Mouse (Mus musculus) olfactory bulb, adult 2 months (tissue): ENCODE data around the gene Mypop. TPM values are rescaled to one million over a fixed set of nuclear protein-coding genes. Genes with fewer than 3 reads are reported as not detected.
A peak's percentile ranks its signal among the peaks of the same experiment; 100 is the strongest.

Source experiments
- H3K27ac ChIP-seq: fragments of 200-500 bp; 2 replicates; pipeline ENCODE4 v1.5.1; 2012; ENCODE audit warnings: low read depth, low read length; ENCODE audit not compliant: insufficient read depth
- H3K4me1 ChIP-seq: fragments of 200-500 bp; 2 replicates; pipeline ENCODE4 v1.6.1; 2012; ENCODE audit warnings: low read length; ENCODE audit not compliant: control insufficient read depth, insufficient read depth
- H3K4me3 ChIP-seq: fragments of 200-500 bp; 2 replicates; pipeline ENCODE4 v1.5.1; 2012; ENCODE audit warnings: mild to moderate bottlenecking, low read depth, low read length, moderate library complexity; ENCODE audit not compliant: insufficient read depth
- CTCF ChIP-seq: fragments of 200-500 bp; IDR thresholded peaks from 2 replicates; pipeline ENCODE4 v1.5.1; 2012; ENCODE audit warnings: low read depth, mild to moderate bottlenecking, low read length, moderate library complexity; ENCODE audit not compliant: insufficient read depth
- POLR2A ChIP-seq: fragments of 200-500 bp; IDR thresholded peaks from 2 replicates; pipeline ENCODE4 v1.6.1; 2012; ENCODE audit warnings: mild to moderate bottlenecking, low read depth, low read length, moderate library complexity; ENCODE audit not compliant: insufficient read depth
- WGBS: fragments of 180-500 bp; shearing (Covaris S2); methylation state at CpG from one replicate; pipeline ENCODE4 v1.1.7; 2018; 5-methylcytosine and 5-hydroxymethylcytosine counted together
- polyA plus RNA-seq: library from polyadenylated mRNA; stranded (reverse); fragments of >200 nt; gene quantifications from 2 replicates; pipeline ENCODE4 v1.2.4, GENCODE M21; 2012; ENCODE audit warnings: low replicate concordance; ENCODE audit not compliant: missing spikeins, insufficient read depth, insufficient read length

The Mypop gene
- polyA plus RNA-seq, 1 experiment: not detected

- Histone ChIP-seq H3K4me1 (peaks cover 19% of the 10 kb centered on the region), H3K4me3 (no peak overlapping the region), H3K27ac (no peak overlapping the region)
- 88% methylated on average over 11 of the region's 11 CpGs for WGBS
- TF ChIP-seq CTCF: no peak
Observed at GRCm38 (mm10) chr7:19046286-19047069, 55.4 kb downstream of the Mypop start.

- WGBS: 86% methylated on average over 14 of the region's 14 CpGs
- TF ChIP-seq CTCF (no peak), POLR2A (no peak)
- no peak overlapping the region for H3K27ac ChIP-seq
- H3K4me1 ChIP-seq: peaks cover 34% of the 10 kb centered on the region
- no peak overlapping the region for H3K4me3 ChIP-seq
Observed at GRCm38 (mm10) chr7:19048006-19048527, 57.0 kb downstream of the Mypop start.

GRCm38 (mm10) chr7:19049252-19049651, 58.2 kb downstream of the Mypop start:
- TF ChIP-seq POLR2A (no peak), CTCF (no peak)
- H3K4me1 ChIP-seq: peaks cover 45% of the 10 kb centered on the region
- 88% methylated on average over 5 of the region's 5 CpGs for WGBS
- H3K4me3 ChIP-seq: no peak overlapping the region
- no peak overlapping the region for H3K27ac ChIP-seq

- TF ChIP-seq CTCF (no peak), POLR2A (no peak)
- Histone ChIP-seq H3K4me3 (no peak overlapping the region), H3K4me1 (peaks cover 55% of the 10 kb centered on the region), H3K27ac (peak overlapping the region; percentile 93)
- WGBS: 43% methylated on average over 8 of the region's 8 CpGs
Observed at GRCm38 (mm10) chr7:19050172-19050571, 59.1 kb downstream of the Mypop start.

- Histone ChIP-seq H3K4me1 (peaks cover 58% of the 10 kb centered on the region), H3K4me3 (no peak overlapping the region), H3K27ac (peak overlapping the region; percentile 93)
- no peak for TF ChIP-seq CTCF
- TF ChIP-seq POLR2A: no peak
- 81% methylated on average over 4 of the region's 4 CpGs for WGBS
Observed at GRCm38 (mm10) chr7:19051161-19051560, 60.1 kb downstream of the Mypop start.

Other genes starting within 250 kb of the Mypop start
- gene Psg19, start 192.7 kb upstream of the Mypop start, polyA plus RNA-seq: not detected in 2 replicates
- not detected in 2 replicates for gene Psg17, start 169.6 kb upstream of the Mypop start, polyA plus RNA-seq
- gene Mill2, start 151.3 kb upstream of the Mypop start, polyA plus RNA-seq: not detected in 2 replicates
- gene Pglyrp1, start 119.9 kb upstream of the Mypop start, polyA plus RNA-seq: not detected in 2 replicates
- not detected in 2 replicates for gene Ccdc61, start 80.8 kb upstream of the Mypop start, polyA plus RNA-seq
- gene Nova2, start 65.4 kb upstream of the Mypop start, polyA plus RNA-seq: not detected in 2 replicates
- not detected in 2 replicates for gene Nanos2, start 3.8 kb upstream of the Mypop start, polyA plus RNA-seq
- gene Irf2bp1, start 12.8 kb downstream of the Mypop start, polyA plus RNA-seq: not detected in 2 replicates
- not detected in 2 replicates for gene Foxa3, start 32.3 kb downstream of the Mypop start, polyA plus RNA-seq
- gene Sympk, start 33.1 kb downstream of the Mypop start, polyA plus RNA-seq: not detected in 2 replicates
- gene Rsph6a, start 63.4 kb downstream of the Mypop start, polyA plus RNA-seq: not detected in 2 replicates
- gene Dmwd, start 85.0 kb downstream of the Mypop start, polyA plus RNA-seq: not detected in 2 replicates
- not detected in 2 replicates for gene Dmpk, start 92.6 kb downstream of the Mypop start, polyA plus RNA-seq
- not detected in 2 replicates for gene Six5, start 103.3 kb downstream of the Mypop start, polyA plus RNA-seq
- gene Gm4969, start 127.1 kb downstream of the Mypop start, polyA plus RNA-seq: not detected in 2 replicates
- gene Fbxo46, start 128.6 kb downstream of the Mypop start, polyA plus RNA-seq: not detected in 2 replicates
- not detected in 2 replicates for gene Qpctl, start 158.0 kb downstream of the Mypop start, polyA plus RNA-seq
- gene Snrpd2, start 158.5 kb downstream of the Mypop start, polyA plus RNA-seq: not detected in 2 replicates
- not detected in 2 replicates for gene Gipr, start 174.9 kb downstream of the Mypop start, polyA plus RNA-seq
- not detected in 2 replicates for gene Eml2, start 185.2 kb downstream of the Mypop start, polyA plus RNA-seq
- gene Gpr4, start 221.3 kb downstream of the Mypop start, polyA plus RNA-seq: not detected in 2 replicates
- not detected in 2 replicates for gene Opa3, start 237.1 kb downstream of the Mypop start, polyA plus RNA-seq